Mouse (Mus musculus) T-cell, adult 2 months (primary cell): ENCODE data around the gene Lrrc73.

Experiments
- DNase-seq: peaks from one replicate; pipeline ENCODE4 v3.0.0; 2022; ENCODE audit warnings: low spot score

Lrrc73 gene

GRCm38 (mm10) chr17:46297028-46297363 lies 43.7 kb downstream of the Lrrc73 start:
- DNase-seq, result no peak

DNA sequence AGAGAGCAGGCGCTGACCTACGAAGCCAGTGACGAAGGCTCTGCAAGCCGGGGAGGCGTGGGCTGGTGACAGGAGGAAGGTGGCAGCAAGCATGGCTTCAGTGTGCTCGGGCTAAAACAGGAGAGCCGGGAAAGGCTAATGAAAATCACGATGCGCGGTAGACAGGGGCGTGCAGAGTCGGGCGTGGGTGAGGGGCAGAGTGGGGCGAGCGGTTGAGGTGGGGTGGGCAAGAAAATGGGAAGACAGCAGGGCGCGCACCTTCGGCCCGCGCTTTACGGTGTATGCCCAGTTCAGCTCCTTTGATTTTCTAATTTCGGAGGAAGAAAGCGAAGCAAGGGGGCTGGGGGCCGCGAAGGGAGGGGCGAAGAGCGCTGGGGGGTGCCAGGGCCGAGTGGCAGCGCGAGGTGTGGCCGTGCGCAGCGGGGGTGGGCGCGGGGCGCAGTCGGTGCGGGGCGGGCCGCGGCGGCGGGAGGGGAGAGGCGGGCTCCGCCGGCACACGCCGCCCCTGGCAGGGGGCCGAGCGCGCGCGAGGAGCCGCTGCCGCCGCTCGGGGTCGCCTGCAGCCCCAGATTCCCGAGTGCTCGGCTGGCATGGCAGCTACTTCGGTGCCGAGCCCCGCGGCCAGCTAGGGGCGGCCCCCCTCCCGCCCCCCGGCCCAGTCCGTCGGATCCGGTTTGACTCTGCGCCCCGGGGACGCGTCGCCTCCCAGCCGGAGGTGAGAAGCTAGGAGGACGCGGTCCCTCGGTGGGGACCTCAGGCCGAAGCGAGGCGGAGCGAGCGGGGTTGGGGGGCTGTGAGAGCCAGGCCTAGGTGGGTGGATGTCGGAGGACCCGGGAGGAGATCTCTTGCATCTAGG lies 44.3 kb downstream of the Lrrc73 start, which contains the start of gene Dlk2:
Gene Dlk2, plus strand, starts transcription at position 58 of the 856 bp plus-strand sequence.
- DNase-seq, result no peak

GRCm38 (mm10) chr17:46298220-46298913 lies 45.0 kb downstream of the Lrrc73 start:
- peak; percentile 68 for DNase-seq

DNA sequence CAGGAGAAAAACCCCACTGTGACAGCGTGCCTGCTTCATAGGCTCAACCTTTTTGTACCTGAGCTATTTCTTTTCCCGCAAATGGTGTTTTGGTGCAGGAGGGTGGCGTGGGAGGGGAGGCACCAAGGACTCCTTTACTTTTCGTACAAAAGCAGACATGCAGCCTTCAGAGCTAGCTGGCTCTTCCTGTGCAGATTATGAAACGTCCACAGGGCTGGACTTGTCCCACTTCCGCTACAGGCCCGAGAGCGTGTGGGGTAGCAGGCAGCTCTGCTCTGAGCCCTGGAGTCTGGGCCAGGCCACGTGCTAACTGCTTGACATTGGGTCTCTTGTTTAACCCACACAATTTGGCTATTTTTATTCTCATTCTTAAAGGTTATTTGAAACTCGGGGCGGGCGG lies 48.6 kb downstream of the Lrrc73 start:
- no peak for DNase-seq

DNA sequence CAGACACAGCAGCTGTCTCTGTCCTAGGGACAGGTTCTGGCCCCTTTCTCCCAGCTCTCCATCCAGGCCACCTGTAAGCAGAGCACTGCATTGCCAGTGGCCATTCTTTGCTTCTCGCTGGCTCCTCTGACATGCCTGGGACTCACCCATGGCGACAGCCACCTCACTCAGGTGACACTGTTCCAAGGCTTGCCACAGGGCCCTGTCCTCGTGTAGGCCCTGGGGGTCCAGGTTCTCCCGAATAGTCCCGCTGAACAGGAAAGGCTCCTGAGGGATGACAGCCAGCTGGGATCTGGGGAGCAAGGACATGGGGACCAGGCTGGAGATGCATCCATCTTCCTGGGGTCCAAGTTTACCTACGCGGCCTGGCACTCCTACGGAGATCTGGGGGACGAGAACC lies 50.9 kb downstream of the Lrrc73 start:
- no peak for DNase-seq
